26 mouse cellular contexts compared by ENCODE assay signal in genomic region chr4:130527804-130528203, GRCm38 (mm10). TPM values are rescaled to one million over a fixed set of nuclear protein-coding genes. Genes with fewer than 3 reads are reported as not detected.
DNase-seq lines count a peak whose midpoint lies in the region; ATAC-seq and TF ChIP-seq lines count a peak whose summit lies in the region.
"Had no signal": no experiment of that assay in that cellular context is flagged by ENCODE, and none has a peak within 500 bp of the region (broad histone marks: within the 10 kb centered on the region; RNA-seq: fewer than 3 reads in every experiment).

No protein-coding gene starts in this region.

- no peak overlapping the region for H3K27ac ChIP-seq in kidney, postnatal 0 days
- H3K27ac ChIP-seq: embryonic facial prominence, embryonic 13.5 days; embryonic facial prominence, embryonic 15.5 days; forebrain, embryonic 12.5 days had no signal

- no peak for TF ChIP-seq POLR2A in lung, adult 2 months (IDR thresholded peaks at IDR 0.05; ENCODE audit: borderline replicate concordance, extremely low read depth, low read depth, low read length)

- H3K9me3 ChIP-seq in kidney, postnatal 0 days (replicated peaks; ENCODE audit: low read length), result no peaks in the 10 kb centered on the region
- H3K9me3 ChIP-seq: embryonic facial prominence, embryonic 13.5 days; embryonic facial prominence, embryonic 15.5 days; forebrain, embryonic 12.5 days had no signal

- no peak for ATAC-seq in kidney, postnatal 0 days (replicated peaks; ENCODE audit: low FRiP score, low read depth)
- ATAC-seq: activated CD4-positive, CD25-positive, alpha-beta regulatory T cell, adult 4 months; CD4-positive, CD25-positive, alpha-beta regulatory T cell, adult 4 months; forebrain, embryonic 14.5 days; forebrain, embryonic 16.5 days had no signal

- no peak for DNase-seq in kidney, postnatal 0 days (ENCODE audit: low spot score)
- no peak for DNase-seq in kidney, adult 8-10 months
- DNase-seq in lung, postnatal 25 days (ENCODE audit: low spot score), result peak; percentile 38
- no peak for DNase-seq in lung, adult 2 months
- peak; percentile 50 for DNase-seq in ES-CJ7 (ENCODE audit: low read depth, low spot score)
- peak; percentile 82 for DNase-seq in fat pad, adult 2 months (ENCODE audit: extremely low read depth, low read depth, low spot score)
- no peak for DNase-seq in right cerebral cortex, postnatal 25 days
- DNase-seq in adrenal gland, adult 18-20 months (ENCODE audit: low spot score in 2 of 2), result no peak
- DNase-seq: adrenal gland, adult 2 months; adrenal gland, postnatal 10 days; adrenal gland, postnatal 25 days; B cell, adult 2 months; cerebellum, adult 11 months; cerebellum, adult 18-20 months; cerebellum, adult 8-10 months; cerebellum, adult 9-11 months; cerebellum, postnatal 36 days; embryo, embryonic 11 days had no signal

- peaks cover 5% of the 10 kb centered on the region; the same call in 1 of the 2 replicates for H3K4me1 ChIP-seq in kidney, postnatal 0 days (replicated peaks; ENCODE audit: insufficient read depth, low read length)
- no peaks in the 10 kb centered on the region for H3K4me1 ChIP-seq in lung, adult 2 months (ENCODE audit: control insufficient read depth, insufficient read depth, low read length)

- WGBS in kidney, postnatal 0 days, result 75% methylated on average over 1 of the region's 1 CpGs
- 57% methylated on average over 1 of the region's 1 CpGs for WGBS in lung, adult 2 months

- peak; percentile 3; the same call in 1 of the 2 replicates for TF ChIP-seq CTCF in kidney, postnatal 0 days (IDR thresholded peaks at IDR 0.05; ENCODE audit: low read depth)
- no peak for TF ChIP-seq CTCF in lung, adult 2 months (IDR thresholded peaks at IDR 0.05; ENCODE audit: insufficient read depth, low read length)

- H3K36me3 ChIP-seq in kidney, postnatal 0 days (ENCODE audit: insufficient read depth, low read length), result no peaks in the 10 kb centered on the region
- H3K36me3 ChIP-seq: embryonic facial prominence, embryonic 15.5 days had no signal

- no peak overlapping the region for H3K9ac ChIP-seq in kidney, postnatal 0 days (ENCODE audit: low read depth, low read length)
- H3K9ac ChIP-seq: embryonic facial prominence, embryonic 13.5 days; embryonic facial prominence, embryonic 15.5 days; forebrain, embryonic 12.5 days had no signal

- H3K27me3 ChIP-seq in kidney, postnatal 0 days (ENCODE audit: insufficient read depth, low read length), result no peaks in the 10 kb centered on the region
- H3K27me3 ChIP-seq: embryonic facial prominence, embryonic 13.5 days; embryonic facial prominence, embryonic 15.5 days; forebrain, embryonic 12.5 days had no signal

- H3K4me2 ChIP-seq in kidney, postnatal 0 days (ENCODE audit: low read length), result no peak overlapping the region
- H3K4me2 ChIP-seq: embryonic facial prominence, embryonic 13.5 days; embryonic facial prominence, embryonic 15.5 days; forebrain, embryonic 12.5 days had no signal

- H3K4me3 ChIP-seq in kidney, postnatal 0 days (replicated peaks; ENCODE audit: low read depth, low read length), result no peak overlapping the region
- H3K4me3 ChIP-seq in lung, adult 2 months (replicated peaks; ENCODE audit: extremely low read depth, low read depth, low read length), result no peak overlapping the region
- H3K4me3 ChIP-seq: embryonic facial prominence, embryonic 13.5 days; embryonic facial prominence, embryonic 15.5 days; erythroblast, embryonic 14.5 days; forebrain, embryonic 12.5 days had no signal

RNA-seq across cellular contexts. Expression of gene Nkain1, which starts 46.2 kb away (rescaled TPM):
- 1.4 and 1.6 TPM in 2 replicates for polyA plus RNA-seq in kidney, postnatal 0 days (2015; fragmentation: Nextera tagmentation; extraction: Ambion mirVana)
- 12.1 and 14.8 TPM in 2 replicates for polyA plus RNA-seq in lung, adult 2 months (2012; rRNA removed)
- total RNA-seq in adrenal gland, adult 18-20 months (2021), result 1 to 10 TPM; 5.6 to 5.8 TPM
- polyA plus RNA-seq: activated CD4-positive, CD25-positive, alpha-beta regulatory T cell, adult 4 months; CD4-positive, CD25-positive, alpha-beta regulatory T cell, adult 4 months; erythroblast, embryonic 14.5 days had no signal

Comparison
In these comparisons a context has a peak if more than half of its experiments do, and no peak if none do; other contexts are left out.
1. DNase-seq: peak in lung, postnatal 25 days (single experiment), ES-CJ7 (single experiment) and fat pad, adult 2 months (single experiment); none in kidney, postnatal 0 days (single experiment), kidney, adult 8-10 months (0 of 2), lung, adult 2 months (single experiment), right cerebral cortex, postnatal 25 days (single experiment) and adrenal gland, adult 18-20 months (0 of 2).